Mouse (Mus musculus): ENCODE measurements around the gene Emilin2. TPM values are rescaled to one million over a fixed set of nuclear protein-coding genes. Genes with fewer than 3 reads are reported as not detected.

Emilin2 gene
- total and polyA plus RNA-seq, 3 experiments = 0.34 to 0.38 TPM; not detected in 1

DNA sequence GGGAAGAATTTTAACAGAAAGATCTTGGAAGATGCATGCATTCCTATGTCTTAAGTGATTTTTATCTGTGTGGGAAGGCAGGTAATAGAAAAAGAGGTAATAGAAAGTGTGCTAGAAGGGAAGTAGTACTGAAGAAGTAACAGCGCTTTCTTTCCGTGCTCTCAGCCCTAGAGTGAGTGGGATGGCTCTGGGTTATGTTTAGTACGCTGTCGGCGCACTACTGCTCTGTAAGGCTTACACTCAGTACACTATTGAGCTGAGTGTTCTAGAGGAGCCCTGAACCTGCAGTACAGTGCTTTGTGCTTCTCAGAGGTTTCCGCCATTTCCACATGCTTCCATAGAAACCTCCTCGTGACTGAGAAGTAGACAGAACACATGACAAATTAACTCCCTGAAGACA lies 83.1 kb downstream of the Emilin2 start:
- no peak overlapping the region for H3K4me3 ChIP-seq (replicated peaks in 1 of 3; ENCODE audit: low read depth in 2 of 3, low read length in 2 of 3, poor library complexity in 1 of 3)
- dilution Hi-C loops (cut with MboI; ENCODE audit: extremely low pct_ligation_motif_present, extremely low pct_unique_long_range_greater_than_20kb, low sequenced_read_pairs) (no loop called here), in situ Hi-C loops (cut with MboI; ENCODE audit: low pct_ligation_motif_present, low pct_unique_long_range_greater_than_20kb, low sequenced_read_pairs) (no loop called here)
- H3K4me1 ChIP-seq (ENCODE audit: control insufficient read depth in 1 of 2, insufficient read depth in 2 of 2) = peaks cover 2 to 37% of the 10 kb centered on the region in 2 experiments; a peak in 3 of 4 replicates
- peaks cover 28 to 52% of the 10 kb centered on the region in 2 experiments for H3K36me3 ChIP-seq (replicated peaks in 1 of 2; ENCODE audit: control insufficient read depth in 1 of 2, insufficient read depth in 1 of 2, low read length in 1 of 2)
- TF ChIP-seq MAFK (IDR thresholded peaks at IDR 0.05; ENCODE audit: insufficient replicate concordance, low read length) (no peak), EP300 (IDR thresholded peaks at IDR 0.05; ENCODE audit: low read length) (no peak), GABPA (IDR thresholded peaks at IDR 0.05; ENCODE audit: insufficient replicate concordance, low read depth, low read length) (no peak), KAT2A (IDR thresholded peaks at IDR 0.05; ENCODE audit: insufficient replicate concordance, low read length) (no peak), POLR2AphosphoS2 (IDR thresholded peaks at IDR 0.05; ENCODE audit: low read depth, low read length) (no peak), MYC (IDR thresholded peaks at IDR 0.05; ENCODE audit: low read depth, low read length) (no peak), RAD21 (IDR thresholded peaks at IDR 0.05; ENCODE audit: low read depth, low read length) (no peak), POLR2A (IDR thresholded peaks at IDR 0.05; ENCODE audit: low read depth, low read length) (no peak), MAX (IDR thresholded peaks at IDR 0.05; ENCODE audit: low read length) (no peak), ETS1 (conservative IDR thresholded peaks at IDR 0.05; ENCODE audit: low read depth, low read length) (no peak), CHD2 (IDR thresholded peaks at IDR 0.05; ENCODE audit: low read length) (no peak), ZC3H11A (IDR thresholded peaks at IDR 0.05; ENCODE audit: low read depth, low read length) (no peak), BHLHE40 (IDR thresholded peaks at IDR 0.05; ENCODE audit: low read depth, low read length) (no peak), USF1 (IDR thresholded peaks at IDR 0.05; ENCODE audit: low read depth, low read length) (no peak), NRF1 (IDR thresholded peaks at IDR 0.05; ENCODE audit: low read depth, low read length) (no peak), SMC3 (IDR thresholded peaks at IDR 0.05; ENCODE audit: low read depth, low read length) (no peak), ZKSCAN1 (IDR thresholded peaks at IDR 0.05; ENCODE audit: borderline replicate concordance, low read depth, low read length) (no peak)
- H3K27ac ChIP-seq (ENCODE audit: insufficient read depth, low read depth) = no peak overlapping the region
- no peaks in the 10 kb centered on the region for H3K27me3 ChIP-seq (replicated peaks)
- no peaks in the 10 kb centered on the region for H3K9me3 ChIP-seq (replicated peaks; ENCODE audit: low read length)
- DNase-seq (ENCODE audit: extremely low read depth) = no peak
- no peak overlapping the region for H3K4me2 ChIP-seq (ENCODE audit: insufficient read depth, low read depth, poor library complexity, severe bottlenecking)
- H3K9ac ChIP-seq (ENCODE audit: insufficient read depth, low read depth) = no peak overlapping the region
- 0 out of 2 replicates have a peak, but pooled peaks cover 2% of the 10 kb centered on the region for H3K79me2 ChIP-seq (replicated peaks; ENCODE audit: control insufficient read depth, extremely low read depth, insufficient read depth, poor library complexity, severe bottlenecking)

DNA sequence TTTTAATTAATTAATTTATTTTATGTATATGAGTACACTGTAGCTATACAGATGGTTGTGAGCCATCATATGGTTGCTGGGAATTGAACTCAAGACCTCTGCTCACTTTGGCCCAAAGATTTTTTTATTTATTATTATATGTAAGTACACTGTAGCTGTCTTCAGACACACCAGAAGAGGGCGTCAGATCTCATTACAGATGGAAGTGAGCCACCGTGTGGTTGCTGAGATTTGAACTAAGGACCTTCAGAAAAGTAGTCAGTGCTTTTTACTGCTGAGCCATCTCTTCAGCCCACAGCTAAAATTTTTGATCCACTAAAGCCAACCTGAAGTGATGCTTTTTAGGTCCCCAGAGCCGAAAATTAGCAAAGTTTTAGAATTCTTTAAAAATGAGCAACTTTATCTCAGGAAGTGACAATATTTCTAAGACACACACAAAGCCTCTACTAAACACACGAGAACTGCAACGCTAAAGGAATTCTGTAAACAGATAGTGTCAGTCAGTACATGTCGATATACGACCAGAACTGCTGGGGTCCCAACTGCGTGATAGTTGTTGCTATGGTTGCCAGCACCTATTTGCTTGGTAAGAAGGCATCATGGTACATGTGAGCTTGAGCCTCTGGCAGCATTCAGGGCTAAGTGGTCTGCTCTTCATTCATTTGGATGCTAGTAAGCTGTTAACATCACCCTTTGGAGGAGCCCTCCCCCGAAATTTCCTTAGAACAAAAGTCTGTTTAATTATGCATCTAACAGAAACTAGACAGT lies 84.5 kb downstream of the Emilin2 start:
- peaks cover 9 to 49% of the 10 kb centered on the region in 2 experiments for H3K4me1 ChIP-seq (ENCODE audit: control insufficient read depth in 1 of 2, insufficient read depth in 2 of 2)
- no peak overlapping the region for H3K9ac ChIP-seq (ENCODE audit: insufficient read depth, low read depth)
- no peak overlapping the region for H3K4me2 ChIP-seq (ENCODE audit: insufficient read depth, low read depth, poor library complexity, severe bottlenecking)
- in situ Hi-C loops (cut with MboI; ENCODE audit: low pct_ligation_motif_present, low pct_unique_long_range_greater_than_20kb, low sequenced_read_pairs) (no loop called here), dilution Hi-C loops (cut with MboI; ENCODE audit: extremely low pct_ligation_motif_present, extremely low pct_unique_long_range_greater_than_20kb, low sequenced_read_pairs) (no loop called here)
- H3K27me3 ChIP-seq (replicated peaks) = no peaks in the 10 kb centered on the region
- no peaks in the 10 kb centered on the region for H3K9me3 ChIP-seq (replicated peaks; ENCODE audit: low read length)
- no peak overlapping the region for H3K27ac ChIP-seq (ENCODE audit: insufficient read depth, low read depth)
- H3K4me3 ChIP-seq (replicated peaks in 1 of 3; ENCODE audit: low read depth in 2 of 3, low read length in 2 of 3, poor library complexity in 1 of 3) = no peak overlapping the region
- 0 out of 2 replicates have a peak, but pooled peaks cover 4% of the 10 kb centered on the region for H3K79me2 ChIP-seq (replicated peaks; ENCODE audit: control insufficient read depth, extremely low read depth, insufficient read depth, poor library complexity, severe bottlenecking)
- DNase-seq (ENCODE audit: extremely low read depth) = no peak
- TF ChIP-seq CTCF (conservative IDR thresholded peaks at IDR 0.05 in 1 of 2, IDR thresholded peaks at IDR 0.05 in 1 of 2; ENCODE audit: low read depth in 2 of 2, low read length in 2 of 2) = peak in 1 of 2 experiments; percentile 50; a peak in 2 of 4 replicates
- no peak for TF ChIP-seq IRF4 (IDR thresholded peaks at IDR 0.05; ENCODE audit: low read depth, low read length)
- H3K36me3 ChIP-seq (replicated peaks in 1 of 2; ENCODE audit: control insufficient read depth in 1 of 2, insufficient read depth in 1 of 2, low read length in 1 of 2) = peaks cover 17 to 44% of the 10 kb centered on the region in 2 experiments

All from CH12.LX (cell line).